27 mouse cellular contexts compared by ENCODE assay signal in genomic region chr11:49425257-49425927, GRCm38 (mm10). TPM values are rescaled to one million over a fixed set of nuclear protein-coding genes. Genes with fewer than 3 reads are reported as not detected.
"Had no signal": no experiment of that assay in that cellular context is flagged by ENCODE, and none has a peak within 500 bp of the region (broad histone marks: within the 10 kb centered on the region; RNA-seq: fewer than 3 reads in every experiment).

No protein-coding gene starts in this region.

- ATAC-seq: liver, postnatal 0 days; lung, postnatal 0 days; midbrain, embryonic 16.5 days had no signal

- H3K27me3 ChIP-seq: lung, embryonic 15.5 days; midbrain, embryonic 12.5 days; neural tube, embryonic 13.5 days; neural tube, embryonic 15.5 days had no signal

- H3K4me3 ChIP-seq: lung, embryonic 15.5 days; megakaryocyte, embryonic 14.5 days; midbrain, embryonic 12.5 days; myocyte; neural tube, embryonic 13.5 days; neural tube, embryonic 15.5 days had no signal

- DNase-seq: liver, postnatal 0 days; lung, adult 2 months; lung, postnatal 14 days; lung, postnatal 36 days; midbrain, embryonic 14.5 days; retina, postnatal 1 day; right cerebral cortex, adult 18-20 months; right cerebral cortex, postnatal 25 days; right cerebral cortex, postnatal 4 days; spleen, adult 18-20 months; thymus, adult 18-20 months; thymus, postnatal 14 days; thymus, postnatal 36 days had no signal

- H3K4me1 ChIP-seq: lung, embryonic 15.5 days; megakaryocyte, embryonic 14.5 days; midbrain, embryonic 12.5 days; neural tube, embryonic 13.5 days; neural tube, embryonic 15.5 days had no signal

- H3K4me2 ChIP-seq: lung, embryonic 15.5 days; midbrain, embryonic 12.5 days; neural tube, embryonic 13.5 days; neural tube, embryonic 15.5 days had no signal

- H3K9ac ChIP-seq: liver, postnatal 0 days; lung, embryonic 15.5 days; midbrain, embryonic 12.5 days; neural tube, embryonic 13.5 days; neural tube, embryonic 15.5 days had no signal

- H3K27ac ChIP-seq: lung, embryonic 15.5 days; macrophage; midbrain, embryonic 12.5 days; neural tube, embryonic 13.5 days; neural tube, embryonic 15.5 days had no signal

- H3K9me3 ChIP-seq: lung, embryonic 15.5 days; megakaryocyte, embryonic 14.5 days; midbrain, embryonic 12.5 days; neural tube, embryonic 13.5 days; neural tube, embryonic 15.5 days had no signal

- H3K36me3 ChIP-seq: lung, embryonic 15.5 days; midbrain, embryonic 12.5 days; neural tube, embryonic 13.5 days; neural tube, embryonic 15.5 days had no signal

RNA-seq across cellular contexts. Expression of gene Olfr1389, which starts 2.5 kb away (rescaled TPM):
- polyA plus RNA-seq: liver, postnatal 0 days; lung, adult 2 months; lung, embryonic 15.5 days; lung, postnatal 0 days; macrophage; midbrain, embryonic 12.5 days; midbrain, embryonic 14.5 days; midbrain, embryonic 16.5 days; myocyte; neural tube, embryonic 11.5 days; neural tube, embryonic 13.5 days; neural tube, embryonic 15.5 days; small intestine, adult 2 months; stomach, embryonic 14.5 days; stomach, embryonic 16.5 days; thymus, postnatal 0 days had no signal

RNA-seq across cellular contexts. Expression of gene Olfr1388, which starts 11.0 kb away (rescaled TPM):
- polyA plus RNA-seq: liver, postnatal 0 days; lung, postnatal 0 days; macrophage; midbrain, embryonic 12.5 days; midbrain, embryonic 16.5 days; neural tube, embryonic 11.5 days; neural tube, embryonic 15.5 days had no signal

RNA-seq across cellular contexts. Expression of gene Olfr1387, which starts 29.8 kb away (rescaled TPM):
- polyA plus RNA-seq: liver, postnatal 0 days; lung, adult 2 months; lung, embryonic 15.5 days; lung, postnatal 0 days; macrophage; midbrain, embryonic 12.5 days; midbrain, embryonic 14.5 days; midbrain, embryonic 16.5 days; myocyte; neural tube, embryonic 11.5 days; neural tube, embryonic 13.5 days; neural tube, embryonic 15.5 days; small intestine, adult 2 months; stomach, embryonic 14.5 days; stomach, embryonic 16.5 days; thymus, postnatal 0 days had no signal

RNA-seq across cellular contexts. Expression of gene Olfr1386, which starts 39.5 kb away (rescaled TPM):
- polyA plus RNA-seq: liver, postnatal 0 days; lung, adult 2 months; lung, embryonic 15.5 days; lung, postnatal 0 days; macrophage; midbrain, embryonic 12.5 days; midbrain, embryonic 14.5 days; midbrain, embryonic 16.5 days; myocyte; neural tube, embryonic 11.5 days; neural tube, embryonic 13.5 days; neural tube, embryonic 15.5 days; small intestine, adult 2 months; stomach, embryonic 14.5 days; stomach, embryonic 16.5 days; thymus, postnatal 0 days had no signal
